Mouse (Mus musculus): Measurements from ENCODE around the gene Tgm1. TPM values are rescaled to one million over a fixed set of nuclear protein-coding genes. Genes with fewer than 3 reads are reported as not detected.

Tgm1 gene
- polyA plus RNA-seq, 1 experiment from 2014 or later: 5.9 TPM

DNA sequence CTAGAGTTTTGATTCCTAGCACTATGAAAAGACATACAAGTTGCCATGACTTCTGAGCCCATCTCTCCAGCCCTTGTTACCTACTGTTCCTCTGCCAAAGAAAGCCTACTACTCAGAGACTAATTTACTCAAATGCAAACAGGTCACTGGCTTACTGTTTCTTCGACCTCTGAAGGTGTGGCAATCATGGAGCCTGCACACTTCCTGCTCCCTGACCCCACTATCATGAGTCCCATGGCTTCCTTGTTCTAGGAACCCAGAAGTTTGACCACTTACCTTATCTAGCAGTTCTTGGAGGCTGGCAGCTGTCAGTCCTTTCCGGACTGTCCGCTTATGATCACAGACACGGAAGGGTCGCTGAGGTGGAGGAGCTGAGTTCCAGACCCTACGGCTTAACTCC is 43.8 kb upstream of the Tgm1 start:
- peak overlapping the region; percentile 25; the same call in 1 of the 2 replicates for H3K4me2 ChIP-seq (ENCODE audit: low read length)

GRCm38 (mm10) chr14:55747051-55747847 is 33.5 kb upstream of the Tgm1 start:
- 88% methylated on average over 10 of the region's 10 CpGs for WGBS
- no peak for ATAC-seq (replicated peaks; ENCODE audit: low FRiP score, low read depth)
- H3K27ac ChIP-seq: no peak overlapping the region
- H3K4me3 ChIP-seq (replicated peaks; ENCODE audit: low read depth, low read length): no peak overlapping the region
- peaks cover 24% of the 10 kb centered on the region for H3K36me3 ChIP-seq (ENCODE audit: insufficient read depth, low read length)
- H3K9ac ChIP-seq (ENCODE audit: low read depth, low read length): no peak overlapping the region
- no peaks in the 10 kb centered on the region for H3K27me3 ChIP-seq (ENCODE audit: insufficient read depth, low read length)
- no peak for DNase-seq (ENCODE audit: low spot score)
- H3K4me1 ChIP-seq (replicated peaks; ENCODE audit: insufficient read depth, low read length): peaks cover 14% of the 10 kb centered on the region
- no peak; the same call in 1 of the 2 replicates for TF ChIP-seq CTCF (IDR thresholded peaks at IDR 0.05; ENCODE audit: low read depth)
- H3K9me3 ChIP-seq (replicated peaks; ENCODE audit: low read length): no peaks in the 10 kb centered on the region
- peak overlapping the region; percentile 88 for H3K4me2 ChIP-seq (ENCODE audit: low read length)

More for the DNA sequence above, 43.8 kb upstream of the Tgm1 start:
- peak overlapping the region; percentile 47 for H3K27ac ChIP-seq
- H3K27me3 ChIP-seq (ENCODE audit: insufficient read depth, low read length): 0 out of 2 replicates have a peak, but pooled peaks cover 10% of the 10 kb centered on the region
- TF ChIP-seq CTCF (IDR thresholded peaks at IDR 0.05; ENCODE audit: low read depth): no peak
- no peak overlapping the region for H3K4me3 ChIP-seq (replicated peaks; ENCODE audit: low read depth, low read length)
- peaks cover 30% of the 10 kb centered on the region for H3K36me3 ChIP-seq (ENCODE audit: insufficient read depth, low read length)
- no peak overlapping the region for H3K9ac ChIP-seq (ENCODE audit: low read depth, low read length)
- peaks cover 13% of the 10 kb centered on the region for H3K4me1 ChIP-seq (replicated peaks; ENCODE audit: insufficient read depth, low read length)
- ATAC-seq (replicated peaks; ENCODE audit: low FRiP score, low read depth) (no peak), DNase-seq (ENCODE audit: low spot score) (no peak)
- 85% methylated on average over 6 of the region's 6 CpGs for WGBS
- H3K9me3 ChIP-seq (replicated peaks; ENCODE audit: low read length): no peaks in the 10 kb centered on the region

DNA sequence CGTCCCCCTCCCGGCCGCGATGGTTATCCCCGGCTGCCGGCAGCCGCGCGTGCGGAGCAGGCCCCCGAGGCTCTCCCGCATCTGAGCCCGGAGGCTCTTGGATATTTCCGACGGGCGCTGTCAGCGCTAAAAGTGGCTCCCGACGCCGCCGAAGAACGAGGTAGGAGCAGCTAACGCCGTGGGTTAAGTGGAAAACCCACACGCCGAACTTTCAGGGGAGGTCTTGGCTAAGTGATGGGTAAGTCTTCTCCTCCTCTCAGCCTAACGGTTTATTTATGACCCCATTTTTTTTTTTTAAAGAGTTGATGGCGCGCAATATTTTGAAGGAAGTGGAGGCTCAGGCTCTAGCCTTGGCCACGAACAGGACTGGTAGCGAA is 32.1 kb upstream of the Tgm1 start:
- peak overlapping the region; percentile 51; the same call in 1 of the 2 replicates for H3K27ac ChIP-seq
- no peak for ATAC-seq (replicated peaks; ENCODE audit: low FRiP score, low read depth)

DNA sequence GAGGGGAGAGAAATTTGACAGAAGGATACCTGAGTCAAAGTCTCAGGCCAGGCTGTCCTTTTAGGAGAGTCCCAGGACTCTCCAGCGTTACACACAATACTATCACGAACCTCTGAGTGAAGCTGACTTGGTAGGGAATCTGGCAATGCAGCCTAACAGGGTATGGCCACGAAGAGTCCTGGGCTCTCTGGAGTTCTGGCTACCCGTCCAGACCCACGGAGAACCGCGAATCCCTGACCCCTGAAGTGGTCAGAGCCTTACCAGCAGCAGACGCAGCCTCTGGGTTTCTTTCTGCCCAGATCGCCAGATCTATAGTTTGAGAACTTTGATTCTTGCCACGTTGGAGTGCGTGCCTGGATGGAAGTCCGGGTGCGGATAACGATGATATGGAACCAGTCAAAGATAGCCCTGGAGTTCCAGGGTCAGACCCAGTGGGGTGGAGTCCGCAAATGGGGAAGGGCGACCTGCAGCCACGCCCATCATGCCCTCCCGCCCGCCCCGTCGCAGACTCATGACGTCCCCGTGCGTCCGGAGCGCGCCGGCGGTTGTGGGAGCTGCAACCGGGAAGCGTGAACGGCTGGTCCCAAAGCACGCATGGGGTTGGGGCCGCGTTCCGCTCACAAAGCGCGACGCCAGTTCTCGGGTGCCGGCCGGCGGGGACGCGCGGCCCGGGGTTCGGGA is 31.6 kb upstream of the Tgm1 start, which contains the start of the genes Dhrs1 and Nop9:
Dhrs1 (minus strand) TSS at position 511 of the 681 bp plus-strand sequence.
Nop9 (plus strand) TSS at position 514 of the 681 bp plus-strand sequence.
- Histone ChIP-seq H3K9me3 (replicated peaks; ENCODE audit: low read length) (no peaks in the 10 kb centered on the region), H3K4me2 (ENCODE audit: low read length) (peak within 1 kb of the TSS; percentile 88), H3K27me3 (ENCODE audit: insufficient read depth, low read length) (no peaks in the 10 kb centered on the region), H3K36me3 (ENCODE audit: insufficient read depth, low read length) (peaks cover 22% of the 10 kb centered on the region), H3K9ac (ENCODE audit: low read depth, low read length) (peak within 1 kb of the TSS; percentile 77), H3K4me3 (replicated peaks; ENCODE audit: low read depth, low read length) (peak within 1 kb of the TSS; percentile 70), H3K27ac (peak within 1 kb of the TSS; percentile 51; the same call in 1 of the 2 replicates), H3K4me1 (replicated peaks; ENCODE audit: insufficient read depth, low read length) (peaks cover 14% of the 10 kb centered on the region)
- peak; percentile 91 for DNase-seq (ENCODE audit: low spot score)
- WGBS: under 1% methylated on average over 41 of the region's 48 CpGs
- peak; percentile 86 for ATAC-seq (replicated peaks; ENCODE audit: low FRiP score, low read depth)
- TF ChIP-seq CTCF (IDR thresholded peaks at IDR 0.05; ENCODE audit: low read depth): no peak

More for the DNA sequence above, 32.1 kb upstream of the Tgm1 start:
- Histone ChIP-seq H3K9me3 (replicated peaks; ENCODE audit: low read length) (no peaks in the 10 kb centered on the region), H3K4me1 (replicated peaks; ENCODE audit: insufficient read depth, low read length) (peaks cover 14% of the 10 kb centered on the region), H3K9ac (ENCODE audit: low read depth, low read length) (peak overlapping the region; percentile 77), H3K4me2 (ENCODE audit: low read length) (peak overlapping the region; percentile 88), H3K4me3 (replicated peaks; ENCODE audit: low read depth, low read length) (peak overlapping the region; percentile 70), H3K36me3 (ENCODE audit: insufficient read depth, low read length) (peaks cover 21% of the 10 kb centered on the region), H3K27me3 (ENCODE audit: insufficient read depth, low read length) (no peaks in the 10 kb centered on the region)
- no peak for TF ChIP-seq CTCF (IDR thresholded peaks at IDR 0.05; ENCODE audit: low read depth)
- WGBS: under 1% methylated on average over 31 of the region's 31 CpGs
- no peak for DNase-seq (ENCODE audit: low spot score)

DNA sequence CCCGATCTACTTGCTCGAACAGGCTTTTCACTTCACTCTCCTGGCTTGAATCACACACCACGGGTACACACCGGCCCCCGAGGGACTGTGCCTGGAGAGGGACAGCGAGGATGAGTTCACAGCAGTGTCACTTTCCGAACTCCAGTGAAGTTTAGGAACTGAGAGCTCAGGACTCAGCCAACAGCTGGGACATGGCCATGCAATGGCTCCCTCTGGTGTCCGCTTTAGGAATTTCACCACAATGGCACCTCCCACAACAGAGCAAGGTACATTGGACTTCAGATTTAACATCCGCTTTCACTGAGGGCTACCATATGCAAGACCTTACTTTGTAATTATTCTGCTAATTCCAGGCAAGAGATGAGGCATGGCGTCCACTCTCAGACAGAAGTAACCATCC is 30.0 kb upstream of the Tgm1 start:
- Histone ChIP-seq H3K27ac (no peak overlapping the region), H3K4me3 (replicated peaks; ENCODE audit: low read depth, low read length) (no peak overlapping the region), H3K9ac (ENCODE audit: low read depth, low read length) (no peak overlapping the region), H3K9me3 (replicated peaks; ENCODE audit: low read length) (no peaks in the 10 kb centered on the region), H3K36me3 (ENCODE audit: insufficient read depth, low read length) (peaks cover 32% of the 10 kb centered on the region), H3K4me1 (replicated peaks; ENCODE audit: insufficient read depth, low read length) (peaks cover 14% of the 10 kb centered on the region), H3K4me2 (ENCODE audit: low read length) (peak overlapping the region; percentile 41), H3K27me3 (ENCODE audit: insufficient read depth, low read length) (no peaks in the 10 kb centered on the region)
- WGBS: 17% methylated on average over 10 of the region's 10 CpGs
- DNase-seq (ENCODE audit: low spot score) (peak; percentile 89), ATAC-seq (replicated peaks; ENCODE audit: low FRiP score, low read depth) (peak; percentile 69)
- peak; percentile 99 for TF ChIP-seq CTCF (IDR thresholded peaks at IDR 0.05; ENCODE audit: low read depth)

DNA sequence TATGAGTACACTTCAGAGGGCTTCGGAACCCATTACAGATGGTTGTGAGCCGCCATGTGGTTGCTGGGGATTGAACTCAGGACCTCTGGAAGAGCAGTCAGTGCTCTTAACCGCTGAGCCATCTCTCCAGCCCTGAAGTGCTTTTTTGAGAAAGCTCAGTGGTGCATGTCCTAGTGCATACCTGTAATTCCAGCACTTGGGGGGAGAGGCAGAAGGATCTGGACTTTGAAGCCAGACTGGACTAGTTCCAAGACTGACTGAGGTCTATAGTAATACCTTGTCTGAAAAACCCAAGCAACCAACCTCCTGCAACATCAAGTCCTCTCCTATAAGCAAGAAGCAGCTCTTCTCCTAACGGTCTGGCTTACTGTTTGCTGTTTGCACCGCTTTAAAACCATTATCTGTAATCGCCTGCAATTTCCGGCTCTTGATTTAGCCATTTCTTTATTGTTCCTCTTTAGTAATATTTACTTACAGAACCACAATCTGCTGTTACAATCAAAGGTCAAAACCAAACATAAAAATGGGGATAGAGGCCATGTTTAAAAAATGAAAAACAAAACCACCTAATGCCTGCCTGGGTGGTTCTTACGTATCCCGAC is 23.5 kb upstream of the Tgm1 start:
- Histone ChIP-seq H3K4me1 (replicated peaks; ENCODE audit: insufficient read depth, low read length) (no peaks in the 10 kb centered on the region), H3K4me2 (ENCODE audit: low read length) (no peak overlapping the region), H3K27me3 (ENCODE audit: insufficient read depth, low read length) (no peaks in the 10 kb centered on the region), H3K36me3 (ENCODE audit: insufficient read depth, low read length) (peaks cover 37% of the 10 kb centered on the region), H3K4me3 (replicated peaks; ENCODE audit: low read depth, low read length) (no peak overlapping the region), H3K9me3 (replicated peaks; ENCODE audit: low read length) (no peaks in the 10 kb centered on the region), H3K9ac (ENCODE audit: low read depth, low read length) (no peak overlapping the region), H3K27ac (0 out of 2 replicates have a peak overlapping the region, but pooled peaks have one; percentile 8)
- WGBS: 70% methylated on average over 9 of the region's 9 CpGs
- peak; percentile 76 for ATAC-seq (replicated peaks; ENCODE audit: low FRiP score, low read depth)
- peak; percentile 44 for DNase-seq (ENCODE audit: low spot score)
- TF ChIP-seq CTCF (IDR thresholded peaks at IDR 0.05; ENCODE audit: low read depth): no peak

All from kidney, postnatal 0 days (tissue).